ENCODE assay signal across 17 mouse cellular contexts in genomic region chr10:22775456-22775855, GRCm38 (mm10). TPM values are rescaled to one million over a fixed set of nuclear protein-coding genes. Genes with fewer than 3 reads are reported as not detected.
DNase-seq lines count a peak whose midpoint lies in the region; ATAC-seq lines count a peak whose summit lies in the region.
"Had no signal": no experiment of that assay in that cellular context is flagged by ENCODE, and none has a peak within 500 bp of the region (broad histone marks: within the 10 kb centered on the region; RNA-seq: fewer than 3 reads in every experiment).

No protein-coding gene starts in this region.

- peak; percentile 50; the same call in 1 of the 2 replicates for ATAC-seq in forebrain, embryonic 14.5 days
- no peak for ATAC-seq in forebrain, embryonic 16.5 days
- no peak for ATAC-seq in hindbrain, embryonic 13.5 days (ENCODE audit: low FRiP score)
- ATAC-seq in hindbrain, embryonic 16.5 days, result no peak
- ATAC-seq in midbrain, embryonic 16.5 days, result 0 out of 2 replicates have a peak, but pooled peaks have one; percentile 58
- no peak for ATAC-seq in midbrain, embryonic 15.5 days (replicated peaks)
- ATAC-seq: activated CD4-positive, CD25-positive, alpha-beta regulatory T cell, adult 4 months; CD4-positive, CD25-positive, alpha-beta regulatory T cell, adult 4 months; Patski had no signal

- no peak for DNase-seq in forebrain, embryonic 14.5 days (ENCODE audit: low spot score)
- DNase-seq: adrenal gland, adult 8-10 months had no signal

- no peaks in the 10 kb centered on the region for H3K4me1 ChIP-seq in forebrain, embryonic 14.5 days (ENCODE audit: control insufficient read depth, insufficient read depth, low read length)
- 0 out of 2 replicates have a peak, but pooled peaks cover 2% of the 10 kb centered on the region for H3K4me1 ChIP-seq in forebrain, embryonic 16.5 days (replicated peaks; ENCODE audit: control insufficient read depth, insufficient read depth, low read length)
- H3K4me1 ChIP-seq in hindbrain, embryonic 13.5 days (replicated peaks), result no peaks in the 10 kb centered on the region
- peaks cover 2% of the 10 kb centered on the region; the same call in 1 of the 2 replicates for H3K4me1 ChIP-seq in hindbrain, embryonic 16.5 days (ENCODE audit: control insufficient read depth, insufficient read depth, low read depth, low read length)
- peaks cover 2% of the 10 kb centered on the region; the same call in 1 of the 2 replicates for H3K4me1 ChIP-seq in midbrain, embryonic 16.5 days (ENCODE audit: control insufficient read depth, insufficient read depth, low read length)
- no peaks in the 10 kb centered on the region for H3K4me1 ChIP-seq in midbrain, embryonic 15.5 days
- H3K4me1 ChIP-seq: embryonic facial prominence, embryonic 10.5 days; embryonic facial prominence, embryonic 12.5 days had no signal

- H3K9me3 ChIP-seq in forebrain, embryonic 14.5 days (replicated peaks; ENCODE audit: control insufficient read depth, low read length), result no peaks in the 10 kb centered on the region
- no peaks in the 10 kb centered on the region for H3K9me3 ChIP-seq in forebrain, embryonic 16.5 days (ENCODE audit: control insufficient read depth, low read length)
- no peaks in the 10 kb centered on the region for H3K9me3 ChIP-seq in hindbrain, embryonic 13.5 days
- H3K9me3 ChIP-seq in hindbrain, embryonic 16.5 days (ENCODE audit: control insufficient read depth, low read length), result no peaks in the 10 kb centered on the region
- H3K9me3 ChIP-seq in midbrain, embryonic 16.5 days (replicated peaks; ENCODE audit: control insufficient read depth, low read length, poor library complexity, severe bottlenecking), result no peaks in the 10 kb centered on the region
- no peaks in the 10 kb centered on the region for H3K9me3 ChIP-seq in midbrain, embryonic 15.5 days
- H3K9me3 ChIP-seq: embryonic facial prominence, embryonic 10.5 days; embryonic facial prominence, embryonic 12.5 days; forebrain, embryonic 15.5 days; G1E had no signal

- no peak overlapping the region for H3K4me3 ChIP-seq in forebrain, embryonic 14.5 days (ENCODE audit: low read depth, low read length)
- H3K4me3 ChIP-seq in forebrain, embryonic 16.5 days (replicated peaks; ENCODE audit: low read length), result no peak overlapping the region
- no peak overlapping the region for H3K4me3 ChIP-seq in hindbrain, embryonic 13.5 days
- H3K4me3 ChIP-seq in hindbrain, embryonic 16.5 days (ENCODE audit: low read length), result no peak overlapping the region
- no peak overlapping the region for H3K4me3 ChIP-seq in midbrain, embryonic 16.5 days (ENCODE audit: low read depth, low read length)
- no peak overlapping the region for H3K4me3 ChIP-seq in midbrain, embryonic 15.5 days
- H3K4me3 ChIP-seq: embryonic facial prominence, embryonic 10.5 days; embryonic facial prominence, embryonic 12.5 days; forebrain, embryonic 15.5 days had no signal

- 82% methylated on average over 2 of the region's 2 CpGs for WGBS in forebrain, embryonic 14.5 days
- 76% methylated on average over 2 of the region's 2 CpGs for WGBS in forebrain, embryonic 16.5 days
- WGBS in hindbrain, embryonic 13.5 days, result 79% methylated on average over 2 of the region's 2 CpGs
- 81% methylated on average over 2 of the region's 2 CpGs for whole genome bisulfite sequencing in hindbrain, embryonic 16.5 days
- 89% methylated on average over 2 of the region's 2 CpGs for WGBS in midbrain, embryonic 16.5 days
- WGBS in midbrain, embryonic 15.5 days, result 83% methylated on average over 2 of the region's 2 CpGs

- H3K4me2 ChIP-seq in forebrain, embryonic 14.5 days (ENCODE audit: low read length), result no peak overlapping the region
- no peak overlapping the region for H3K4me2 ChIP-seq in forebrain, embryonic 16.5 days (ENCODE audit: low read length)
- H3K4me2 ChIP-seq in hindbrain, embryonic 13.5 days, result no peak overlapping the region
- H3K4me2 ChIP-seq in hindbrain, embryonic 16.5 days (ENCODE audit: low read length), result no peak overlapping the region
- no peak overlapping the region for H3K4me2 ChIP-seq in midbrain, embryonic 16.5 days (ENCODE audit: low read length)
- no peak overlapping the region for H3K4me2 ChIP-seq in midbrain, embryonic 15.5 days
- H3K4me2 ChIP-seq: embryonic facial prominence, embryonic 12.5 days; forebrain, embryonic 15.5 days had no signal

- no peak overlapping the region for H3K27ac ChIP-seq in forebrain, embryonic 14.5 days (ENCODE audit: low read depth, low read length)
- no peak overlapping the region for H3K27ac ChIP-seq in forebrain, embryonic 16.5 days (ENCODE audit: low read length)
- H3K27ac ChIP-seq in hindbrain, embryonic 13.5 days, result no peak overlapping the region
- no peak overlapping the region for H3K27ac ChIP-seq in hindbrain, embryonic 16.5 days (ENCODE audit: low read depth, low read length)
- no peak overlapping the region for H3K27ac ChIP-seq in midbrain, embryonic 16.5 days (ENCODE audit: low read length)
- H3K27ac ChIP-seq in midbrain, embryonic 15.5 days, result no peak overlapping the region
- H3K27ac ChIP-seq: embryonic facial prominence, embryonic 10.5 days; embryonic facial prominence, embryonic 12.5 days; forebrain, embryonic 15.5 days had no signal

- no peaks in the 10 kb centered on the region for H3K27me3 ChIP-seq in forebrain, embryonic 14.5 days (replicated peaks; ENCODE audit: control insufficient read depth, insufficient read depth, low read length)
- no peaks in the 10 kb centered on the region for H3K27me3 ChIP-seq in forebrain, embryonic 16.5 days (replicated peaks; ENCODE audit: control insufficient read depth, insufficient read depth, low read length)
- H3K27me3 ChIP-seq in hindbrain, embryonic 13.5 days, result no peaks in the 10 kb centered on the region
- no peaks in the 10 kb centered on the region for H3K27me3 ChIP-seq in hindbrain, embryonic 16.5 days (replicated peaks; ENCODE audit: control insufficient read depth, insufficient read depth, low read length)
- no peaks in the 10 kb centered on the region for H3K27me3 ChIP-seq in midbrain, embryonic 16.5 days (ENCODE audit: control insufficient read depth, insufficient read depth, low read depth, low read length)
- H3K27me3 ChIP-seq in midbrain, embryonic 15.5 days (replicated peaks), result no peaks in the 10 kb centered on the region
- H3K27me3 ChIP-seq: CH12.LX; embryonic facial prominence, embryonic 12.5 days; forebrain, embryonic 15.5 days had no signal

- no peak overlapping the region for H3K9ac ChIP-seq in forebrain, embryonic 14.5 days (ENCODE audit: low read length)
- H3K9ac ChIP-seq in forebrain, embryonic 16.5 days (replicated peaks; ENCODE audit: low read depth, low read length), result no peak overlapping the region
- H3K9ac ChIP-seq in hindbrain, embryonic 13.5 days, result peak overlapping the region; percentile 43; the same call in 1 of the 2 replicates
- H3K9ac ChIP-seq in hindbrain, embryonic 16.5 days (ENCODE audit: low read depth, low read length), result no peak overlapping the region
- no peak overlapping the region for H3K9ac ChIP-seq in midbrain, embryonic 16.5 days (ENCODE audit: low read depth, low read length)
- no peak overlapping the region for H3K9ac ChIP-seq in midbrain, embryonic 15.5 days
- H3K9ac ChIP-seq: embryonic facial prominence, embryonic 12.5 days; forebrain, embryonic 15.5 days had no signal

- no peaks in the 10 kb centered on the region for H3K36me3 ChIP-seq in forebrain, embryonic 14.5 days (ENCODE audit: control insufficient read depth, insufficient read depth, low read length)
- H3K36me3 ChIP-seq in forebrain, embryonic 16.5 days (ENCODE audit: control insufficient read depth, insufficient read depth), result no peaks in the 10 kb centered on the region
- no peaks in the 10 kb centered on the region for H3K36me3 ChIP-seq in hindbrain, embryonic 13.5 days
- no peaks in the 10 kb centered on the region for H3K36me3 ChIP-seq in hindbrain, embryonic 16.5 days (ENCODE audit: control insufficient read depth, insufficient read depth, low read length)
- H3K36me3 ChIP-seq in midbrain, embryonic 16.5 days (ENCODE audit: control insufficient read depth, insufficient read depth, low read length), result no peaks in the 10 kb centered on the region
- no peaks in the 10 kb centered on the region for H3K36me3 ChIP-seq in midbrain, embryonic 15.5 days (replicated peaks)
- H3K36me3 ChIP-seq: embryonic facial prominence, embryonic 10.5 days; embryonic facial prominence, embryonic 12.5 days; forebrain, embryonic 15.5 days; G1E had no signal

RNA-seq across cellular contexts. Expression of gene Tbpl1, which starts 43.7 kb away (rescaled TPM):
- 108 and 121 TPM in 2 replicates for polyA plus RNA-seq in forebrain, embryonic 14.5 days (2014; fragmentation: Nextera tagmentation; extraction: Ambion mirVana)
- polyA plus RNA-seq in forebrain, embryonic 16.5 days (2015; fragmentation: Nextera tagmentation; extraction: Ambion mirVana), result 110 and 114 TPM in 2 replicates
- 115 and 117 TPM in 2 replicates for polyA plus RNA-seq in hindbrain, embryonic 13.5 days (2015; fragmentation: Nextera tagmentation; extraction: Ambion mirVana)
- 71.3 and 83.9 TPM in 2 replicates for polyA plus RNA-seq in hindbrain, embryonic 16.5 days (2015; fragmentation: Nextera tagmentation; extraction: Ambion mirVana)
- polyA plus RNA-seq in midbrain, embryonic 16.5 days (2015; fragmentation: Nextera tagmentation; extraction: Ambion mirVana), result 88.8 and 99.7 TPM in 2 replicates
- polyA plus RNA-seq in midbrain, embryonic 15.5 days (2015; fragmentation: Nextera tagmentation; extraction: Ambion mirVana), result 86.4 and 91.0 TPM in 2 replicates

RNA-seq across cellular contexts. Expression of gene Tcf21, which starts 44.5 kb away (rescaled TPM):
- 0.32 and 0.57 TPM in 2 replicates for polyA plus RNA-seq in forebrain, embryonic 14.5 days (2014; fragmentation: Nextera tagmentation; extraction: Ambion mirVana)
- 0.22 and 0.71 TPM in 2 replicates for polyA plus RNA-seq in forebrain, embryonic 16.5 days (2015; fragmentation: Nextera tagmentation; extraction: Ambion mirVana)
- polyA plus RNA-seq in hindbrain, embryonic 13.5 days (2015; fragmentation: Nextera tagmentation; extraction: Ambion mirVana), result 1.0 and 1.5 TPM in 2 replicates
- 1.5 and 1.9 TPM in 2 replicates for polyA plus RNA-seq in hindbrain, embryonic 16.5 days (2015; fragmentation: Nextera tagmentation; extraction: Ambion mirVana)
- 0.16 and 0.19 TPM in 2 replicates for polyA plus RNA-seq in midbrain, embryonic 16.5 days (2015; fragmentation: Nextera tagmentation; extraction: Ambion mirVana)
- 0.31 and 0.36 TPM in 2 replicates for polyA plus RNA-seq in midbrain, embryonic 15.5 days (2015; fragmentation: Nextera tagmentation; extraction: Ambion mirVana)
- polyA plus RNA-seq: activated CD4-positive, CD25-positive, alpha-beta regulatory T cell, adult 4 months; cortical plate, adult 2 months; forebrain, embryonic 11.5 days; G1E; Patski had no signal

Comparison
In these comparisons a context has a peak if more than half of its experiments do, and no peak if none do; other contexts are left out.
1. ATAC-seq: peak in forebrain, embryonic 14.5 days (single experiment) and midbrain, embryonic 16.5 days (single experiment); none in forebrain, embryonic 16.5 days (single experiment), hindbrain, embryonic 13.5 days (single experiment), hindbrain, embryonic 16.5 days (single experiment) and midbrain, embryonic 15.5 days (single experiment).